Mouse (Mus musculus): ENCODE results near the gene Cav2. TPM values are rescaled to one million over a fixed set of nuclear protein-coding genes. Genes with fewer than 3 reads are reported as not detected.
A peak's percentile ranks its signal among the peaks of the same experiment; 100 is the strongest.

Gene Cav2
- polyA plus RNA-seq, 1 experiment from 2014 or later: 22.5 TPM

GRCm38 (mm10) chr6:17314241-17314640 lies 33.3 kb downstream of the Cav2 start:
- Histone ChIP-seq H3K36me3 (no peaks in the 10 kb centered on the region), H3K27me3 (replicated peaks) (no peaks in the 10 kb centered on the region), H3K4me1 (no peaks in the 10 kb centered on the region), H3K9ac (replicated peaks) (no peak overlapping the region), H3K27ac (replicated peaks) (no peak overlapping the region), H3K4me2 (no peak overlapping the region), H3K4me3 (replicated peaks) (no peak overlapping the region), H3K9me3 (replicated peaks) (no peaks in the 10 kb centered on the region)
- WGBS: 84% methylated on average over 2 of the region's 2 CpGs
- no peak for ATAC-seq (ENCODE audit: low FRiP score)

DNA sequence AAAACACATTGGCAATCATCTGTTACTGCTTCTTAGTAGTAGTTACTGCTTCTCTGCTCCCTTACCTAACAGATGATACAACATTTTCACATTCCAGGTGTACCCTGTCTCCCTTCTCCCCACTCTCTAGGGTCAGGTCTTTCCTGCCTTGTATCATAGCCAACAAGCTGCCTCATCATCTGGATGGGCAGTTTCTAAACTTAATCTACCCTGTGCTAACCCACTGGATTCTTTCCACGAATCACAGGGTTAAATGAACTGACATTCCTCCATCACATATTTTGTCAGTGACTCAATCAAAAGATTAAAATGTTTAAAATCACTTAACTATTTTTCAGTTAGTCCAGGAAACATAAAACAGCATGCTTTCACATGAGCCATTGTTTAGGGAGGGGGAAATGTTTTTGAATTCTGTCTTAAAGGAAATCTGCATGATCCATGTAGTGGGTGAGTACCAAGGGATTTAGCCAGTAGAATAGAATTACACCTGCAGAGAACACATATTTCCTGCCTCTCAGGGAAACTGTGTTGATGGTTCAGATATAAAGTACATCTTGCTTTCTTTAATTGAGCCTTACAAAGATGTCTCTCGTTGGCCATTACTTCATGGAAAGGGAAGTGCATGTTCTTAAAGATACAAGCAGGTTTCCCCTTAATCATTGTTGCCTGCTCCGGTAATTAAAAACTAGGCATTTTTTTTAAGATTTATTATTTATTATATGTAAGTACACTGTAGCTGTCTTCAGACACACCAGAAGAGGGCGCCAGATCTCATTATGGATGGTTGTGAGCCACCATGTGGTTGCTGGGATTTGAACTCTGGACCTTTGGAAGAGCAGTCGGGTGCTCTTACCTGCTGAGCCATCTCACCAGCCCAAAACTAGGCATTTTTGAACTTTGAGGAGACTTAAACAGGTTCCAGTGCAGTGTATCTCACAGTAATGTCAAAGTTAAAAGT lies 34.0 kb downstream of the Cav2 start:
- H3K4me3 ChIP-seq (replicated peaks): no peak overlapping the region
- 79% methylated on average over 5 of the region's 5 CpGs for WGBS
- H3K27me3 ChIP-seq (replicated peaks): no peaks in the 10 kb centered on the region
- H3K36me3 ChIP-seq: no peaks in the 10 kb centered on the region
- no peak overlapping the region for H3K4me2 ChIP-seq
- H3K9me3 ChIP-seq (replicated peaks): no peaks in the 10 kb centered on the region
- H3K27ac ChIP-seq (replicated peaks): no peak overlapping the region
- no peak for ATAC-seq (ENCODE audit: low FRiP score)
- H3K9ac ChIP-seq (replicated peaks): no peak overlapping the region
- no peaks in the 10 kb centered on the region for H3K4me1 ChIP-seq

- no peaks in the 10 kb centered on the region for H3K9me3 ChIP-seq (replicated peaks)
- no peaks in the 10 kb centered on the region for H3K4me1 ChIP-seq
- H3K27ac ChIP-seq (replicated peaks): no peak overlapping the region
- H3K4me2 ChIP-seq: no peak overlapping the region
- no peaks in the 10 kb centered on the region for H3K36me3 ChIP-seq
- no peaks in the 10 kb centered on the region for H3K27me3 ChIP-seq (replicated peaks)
- no peak overlapping the region for H3K9ac ChIP-seq (replicated peaks)
- ATAC-seq (ENCODE audit: low FRiP score): no peak
- H3K4me3 ChIP-seq (replicated peaks): no peak overlapping the region
- WGBS: 80% methylated on average over 15 of the region's 15 CpGs
Measured at GRCm38 (mm10) chr6:17316294-17317166, 35.5 kb downstream of the Cav2 start.

- H3K9ac ChIP-seq (replicated peaks): no peak overlapping the region
- no peaks in the 10 kb centered on the region for H3K27me3 ChIP-seq (replicated peaks)
- H3K4me3 ChIP-seq (replicated peaks): no peak overlapping the region
- no peak overlapping the region for H3K27ac ChIP-seq (replicated peaks)
- 63% methylated on average over 1 of the region's 1 CpGs for WGBS
- no peaks in the 10 kb centered on the region for H3K9me3 ChIP-seq (replicated peaks)
- no peaks in the 10 kb centered on the region for H3K4me1 ChIP-seq
- no peak for ATAC-seq (ENCODE audit: low FRiP score)
- H3K4me2 ChIP-seq: no peak overlapping the region
- no peaks in the 10 kb centered on the region for H3K36me3 ChIP-seq
Measured at GRCm38 (mm10) chr6:17317167-17317524, 36.2 kb downstream of the Cav2 start.

- Histone ChIP-seq H3K9me3 (replicated peaks) (no peaks in the 10 kb centered on the region), H3K36me3 (no peaks in the 10 kb centered on the region), H3K4me1 (no peaks in the 10 kb centered on the region), H3K9ac (replicated peaks) (no peak overlapping the region), H3K4me3 (replicated peaks) (no peak overlapping the region), H3K27ac (replicated peaks) (no peak overlapping the region), H3K4me2 (no peak overlapping the region), H3K27me3 (replicated peaks) (no peaks in the 10 kb centered on the region)
- no peak for ATAC-seq (ENCODE audit: low FRiP score)
- 62% methylated on average over 1 of the region's 1 CpGs for WGBS
Measured at GRCm38 (mm10) chr6:17317944-17318343, 37.0 kb downstream of the Cav2 start.

DNA sequence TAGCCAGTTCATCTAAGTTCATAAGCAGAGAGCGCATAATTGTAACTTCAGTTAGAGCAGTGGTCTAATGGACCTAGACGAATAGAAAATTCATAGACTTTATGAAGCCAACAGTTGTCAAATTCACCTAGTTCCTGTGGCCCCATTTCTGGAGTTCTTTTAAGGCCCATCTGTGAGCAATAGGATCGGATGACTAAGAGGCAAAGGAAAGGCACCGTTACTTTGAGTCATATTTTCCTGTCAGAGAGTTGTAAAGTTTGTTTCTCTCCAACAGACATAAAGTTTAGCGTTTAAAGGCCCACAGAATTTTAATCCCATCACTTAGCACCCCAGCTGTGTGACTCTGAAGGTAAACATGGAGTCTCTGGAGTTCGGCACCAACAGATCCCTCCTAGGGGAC lies 41.0 kb downstream of the Cav2 start:
- ATAC-seq (ENCODE audit: low FRiP score): no peak
- Histone ChIP-seq H3K36me3 (no peaks in the 10 kb centered on the region), H3K9ac (replicated peaks) (no peak overlapping the region), H3K4me3 (replicated peaks) (no peak overlapping the region), H3K4me2 (no peak overlapping the region), H3K27me3 (replicated peaks) (no peaks in the 10 kb centered on the region), H3K4me1 (no peaks in the 10 kb centered on the region), H3K27ac (replicated peaks) (no peak overlapping the region), H3K9me3 (replicated peaks) (no peaks in the 10 kb centered on the region)
- WGBS: 85% methylated on average over 6 of the region's 6 CpGs

GRCm38 (mm10) chr6:17327216-17327615 lies 46.2 kb downstream of the Cav2 start:
- Histone ChIP-seq H3K4me2 (peak overlapping the region; percentile 17; the same call in 1 of the 2 replicates), H3K9me3 (replicated peaks) (no peaks in the 10 kb centered on the region)
- ATAC-seq (ENCODE audit: low FRiP score): no peak

GRCm38 (mm10) chr6:17329801-17330200 lies 48.8 kb downstream of the Cav2 start:
- Histone ChIP-seq H3K4me3 (replicated peaks) (no peak overlapping the region), H3K27me3 (replicated peaks) (no peaks in the 10 kb centered on the region), H3K9me3 (replicated peaks) (no peaks in the 10 kb centered on the region), H3K4me2 (no peak overlapping the region), H3K27ac (replicated peaks) (no peak overlapping the region), H3K36me3 (no peaks in the 10 kb centered on the region), H3K4me1 (no peaks in the 10 kb centered on the region), H3K9ac (replicated peaks) (no peak overlapping the region)
- ATAC-seq (ENCODE audit: low FRiP score): no peak
- 83% methylated on average over 3 of the region's 3 CpGs for WGBS

More at GRCm38 (mm10) chr6:17327216-17327615, 46.2 kb downstream of the Cav2 start:
- no peaks in the 10 kb centered on the region for H3K36me3 ChIP-seq
- 65% methylated on average over 11 of the region's 11 CpGs for WGBS
- no peak overlapping the region for H3K4me3 ChIP-seq (replicated peaks)
- no peak overlapping the region for H3K9ac ChIP-seq (replicated peaks)
- no peaks in the 10 kb centered on the region for H3K27me3 ChIP-seq (replicated peaks)
- H3K27ac ChIP-seq (replicated peaks): no peak overlapping the region
- H3K4me1 ChIP-seq: no peaks in the 10 kb centered on the region

DNA sequence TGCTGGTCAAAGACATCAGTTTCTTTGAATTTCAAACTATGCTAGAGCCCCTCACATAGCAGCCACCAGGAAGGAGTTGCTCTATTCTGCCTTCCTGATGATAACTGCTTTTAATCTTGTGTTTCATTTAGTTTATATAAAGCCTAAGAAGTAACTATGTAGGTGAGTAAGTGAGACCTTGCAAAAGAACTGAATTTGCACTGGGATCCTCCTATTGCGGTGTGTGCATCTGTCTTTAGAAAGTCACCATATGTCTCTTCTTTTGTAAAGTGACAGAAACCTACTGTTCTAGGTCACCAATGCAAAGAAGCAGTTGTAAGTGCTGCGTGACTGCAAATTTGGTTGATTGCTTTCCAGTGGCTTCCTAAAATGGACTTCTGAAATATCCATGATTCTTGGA lies 56.7 kb downstream of the Cav2 start:
- no peaks in the 10 kb centered on the region for H3K27me3 ChIP-seq (replicated peaks)
- no peaks in the 10 kb centered on the region for H3K36me3 ChIP-seq
- no peak overlapping the region for H3K4me3 ChIP-seq (replicated peaks)
- 83% methylated on average over 2 of the region's 2 CpGs for WGBS
- no peak for ATAC-seq (ENCODE audit: low FRiP score)
- no peaks in the 10 kb centered on the region for H3K4me1 ChIP-seq
- H3K9ac ChIP-seq (replicated peaks): no peak overlapping the region
- H3K27ac ChIP-seq (replicated peaks): no peak overlapping the region
- H3K4me2 ChIP-seq: no peak overlapping the region
- no peaks in the 10 kb centered on the region for H3K9me3 ChIP-seq (replicated peaks)

Measured in neural tube, embryonic 15.5 days (tissue).